Mouse (Mus musculus) megakaryocyte, embryonic 14.5 days (primary cell): ENCODE measurements around the gene Clasrp. TPM values are rescaled to one million over a fixed set of nuclear protein-coding genes. Genes with fewer than 3 reads are reported as not detected.

Experiments used
- H3K27me3 ChIP-seq: replicated peaks from 2 replicates; pipeline ENCODE3; 2012; ENCODE audit warnings: inconsistent platforms
- H3K36me3 ChIP-seq: replicated peaks from 2 replicates; pipeline ENCODE3; 2012; ENCODE audit warnings: low read length, inconsistent platforms, mixed read lengths
- H3K4me1 ChIP-seq: 2 replicates; pipeline ENCODE4 v1.6.1; 2012; ENCODE audit warnings: inconsistent platforms
- H3K4me3 ChIP-seq: replicated peaks from 2 replicates; pipeline ENCODE3; 2012; ENCODE audit warnings: moderate library complexity, mild to moderate bottlenecking, inconsistent platforms
- H3K9me3 ChIP-seq: 2 replicates; pipeline ENCODE4 v1.6.1; 2012; ENCODE audit warnings: inconsistent platforms
- FLI1 ChIP-seq: IDR thresholded peaks from 2 replicates; pipeline ENCODE4 v1.6.1; 2012; ENCODE audit warnings: low read length, inconsistent platforms, mixed read lengths
- GATA1 ChIP-seq: IDR thresholded peaks from 3 replicates; pipeline ENCODE4 v1.6.1; 2012; ENCODE audit warnings: mixed read lengths, low read length, inconsistent platforms, borderline replicate concordance
- polyA plus RNA-seq: library from polyadenylated mRNA; stranded (reverse); fragments of >175 nt; gene quantifications from 2 replicates; pipeline ENCODE4 v1.2.3, GENCODE M21; 2012; ENCODE audit warnings: low replicate concordance; ENCODE audit not compliant: insufficient read depth

The Clasrp gene
- polyA plus RNA-seq, 1 experiment, result 109 TPM

DNA sequence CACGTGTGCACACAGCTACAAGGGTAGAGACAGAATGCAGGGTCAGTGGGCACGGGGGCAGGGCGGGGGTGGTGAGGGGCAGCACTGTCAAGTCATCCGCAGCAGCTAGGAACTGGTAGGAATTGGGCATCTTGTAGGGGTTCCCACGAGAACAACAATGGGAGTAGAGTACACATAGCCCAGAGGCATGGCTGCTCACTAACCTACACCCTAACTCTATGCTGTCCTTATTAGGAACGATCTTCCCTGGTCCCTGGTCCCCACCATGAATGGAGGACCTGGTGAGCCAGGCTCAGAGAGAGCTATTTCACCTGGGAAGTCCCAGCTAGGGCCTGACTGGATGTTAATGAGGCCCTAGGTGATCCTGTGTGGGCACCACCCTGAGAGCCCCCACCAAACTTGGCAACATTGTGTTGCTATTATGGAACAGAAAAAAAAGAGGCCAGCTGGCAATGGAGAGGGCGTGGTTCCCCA, 62.6 kb downstream of the Clasrp start:
- no peaks in the 10 kb centered on the region for H3K27me3 ChIP-seq
- no peak for TF ChIP-seq FLI1
- no peak for TF ChIP-seq GATA1
- peaks cover 76% of the 10 kb centered on the region for H3K4me1 ChIP-seq
- H3K4me3 ChIP-seq, result no peak overlapping the region
- H3K36me3 ChIP-seq, result peaks cover 76% of the 10 kb centered on the region
- H3K9me3 ChIP-seq, result no peaks in the 10 kb centered on the region

DNA sequence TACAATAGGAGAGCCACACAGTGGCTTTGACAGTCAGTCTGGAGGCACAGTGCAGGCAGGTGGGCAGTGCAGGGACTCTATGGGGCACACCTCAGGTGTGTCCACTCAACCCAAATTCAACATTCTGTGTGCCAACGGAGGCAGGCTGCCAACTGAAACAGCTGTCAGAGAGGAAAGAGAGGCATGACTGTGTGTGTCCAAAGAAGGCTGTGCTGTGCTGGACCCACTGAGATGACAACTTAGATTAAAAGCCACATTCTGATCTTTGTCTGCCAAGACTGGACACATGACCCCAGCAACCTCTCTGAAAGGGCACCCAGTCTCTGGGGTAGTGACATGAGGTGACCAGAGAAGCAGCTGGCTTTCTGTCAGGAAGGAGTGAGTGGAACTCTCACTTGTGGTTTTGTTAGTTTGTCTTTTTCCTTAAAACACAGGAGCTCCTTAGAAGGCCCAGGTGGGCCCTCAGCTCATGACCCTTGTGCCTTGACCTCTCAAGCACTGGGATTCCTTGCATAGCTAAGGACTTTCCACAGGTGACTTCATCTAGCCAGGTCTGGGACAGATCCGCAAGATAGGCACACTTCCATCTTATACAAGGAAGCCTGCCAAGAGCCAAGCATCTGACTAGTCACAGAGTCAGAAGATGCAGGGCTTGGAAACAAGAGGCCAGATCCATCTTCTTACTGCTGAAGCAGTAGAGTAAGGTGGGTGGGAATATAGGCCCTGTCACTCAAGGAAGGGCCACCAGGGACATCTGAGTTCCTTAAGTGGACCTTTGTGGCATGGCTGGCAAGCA, 63.3 kb downstream of the Clasrp start:
- no peaks in the 10 kb centered on the region for H3K27me3 ChIP-seq
- no peak overlapping the region for H3K4me3 ChIP-seq
- peaks cover 80% of the 10 kb centered on the region for H3K36me3 ChIP-seq
- H3K4me1 ChIP-seq, result peaks cover 76% of the 10 kb centered on the region
- TF ChIP-seq FLI1 (no peak), GATA1 (no peak)
- no peaks in the 10 kb centered on the region for H3K9me3 ChIP-seq

DNA sequence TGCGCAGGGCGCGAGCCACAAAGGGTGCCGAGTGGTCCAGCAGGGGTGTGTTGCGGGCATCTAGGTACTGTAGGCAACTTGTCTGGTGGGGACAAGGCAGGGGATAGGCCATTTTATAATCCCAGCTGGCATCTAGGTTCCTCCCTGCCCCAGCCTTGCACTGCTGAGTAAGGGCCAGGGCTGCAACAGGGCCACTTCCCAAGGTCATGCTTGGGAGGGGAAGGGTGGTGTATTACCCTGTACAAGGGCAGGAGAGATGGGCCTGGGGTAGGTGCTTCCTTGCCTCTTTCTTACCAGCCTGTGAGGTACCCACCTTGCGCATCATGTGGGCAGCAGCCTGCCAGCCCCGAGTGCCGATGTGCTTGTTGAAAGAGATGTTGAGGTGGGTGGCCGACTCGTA, 69.6 kb downstream of the Clasrp start:
- TF ChIP-seq FLI1 (no peak), GATA1 (no peak)
- peaks cover 92% of the 10 kb centered on the region for H3K36me3 ChIP-seq

DNA sequence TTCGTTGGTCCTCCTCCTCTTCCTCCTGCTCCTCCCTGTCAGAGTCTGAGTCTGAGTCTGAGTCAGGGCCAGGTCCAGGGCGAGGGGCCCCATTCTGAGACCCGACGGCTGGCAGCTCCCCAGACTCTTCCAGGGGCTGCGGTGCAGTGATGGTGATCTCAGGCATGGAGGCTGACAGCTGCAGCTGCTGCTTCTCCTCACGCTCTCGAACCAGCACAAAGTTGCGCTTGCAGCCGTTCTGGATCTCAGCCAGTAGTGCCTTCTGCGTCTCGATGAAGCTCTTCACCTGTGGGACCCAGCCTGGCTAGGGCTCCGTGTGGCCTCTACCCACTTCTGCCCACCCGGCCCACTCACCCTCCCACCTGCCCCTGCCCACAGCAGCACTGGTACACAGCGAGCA, 72.0 kb downstream of the Clasrp start:
- TF ChIP-seq FLI1 (no peak), GATA1 (no peak)
- Histone ChIP-seq H3K4me3 (no peak overlapping the region), H3K9me3 (no peaks in the 10 kb centered on the region), H3K36me3 (peaks cover 91% of the 10 kb centered on the region), H3K27me3 (no peaks in the 10 kb centered on the region), H3K4me1 (peaks cover 31% of the 10 kb centered on the region)

More for the DNA sequence above, 69.6 kb downstream of the Clasrp start:
- Histone ChIP-seq H3K9me3 (no peaks in the 10 kb centered on the region), H3K27me3 (no peaks in the 10 kb centered on the region), H3K4me3 (no peak overlapping the region), H3K4me1 (peaks cover 43% of the 10 kb centered on the region)

DNA sequence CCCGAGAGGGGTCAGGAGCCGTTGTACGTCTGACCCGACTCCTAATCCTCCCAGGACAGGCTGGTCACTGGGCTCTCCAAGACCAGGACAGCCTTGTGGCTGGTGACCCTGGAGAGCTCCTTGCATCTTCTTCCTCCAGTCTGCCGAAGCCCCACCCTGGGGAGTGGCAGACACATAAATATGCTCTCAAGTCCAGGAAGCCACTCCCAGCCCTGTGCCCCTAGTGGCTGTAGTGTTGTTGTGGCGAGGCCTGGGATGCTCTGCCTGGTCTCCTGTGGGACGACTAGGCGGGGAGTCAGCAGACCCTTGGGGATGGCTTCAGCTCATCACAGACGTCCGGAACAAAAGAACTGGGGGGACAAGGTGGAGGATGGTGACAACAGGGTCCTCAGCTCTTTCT, 73.2 kb downstream of the Clasrp start:
- H3K36me3 ChIP-seq, result peaks cover 79% of the 10 kb centered on the region
- TF ChIP-seq FLI1 (no peak), GATA1 (no peak)

More for the DNA sequence above, 73.2 kb downstream of the Clasrp start:
- H3K4me3 ChIP-seq, result no peak overlapping the region
- peaks cover 26% of the 10 kb centered on the region for H3K4me1 ChIP-seq
- H3K27me3 ChIP-seq, result peaks cover 2% of the 10 kb centered on the region
- H3K9me3 ChIP-seq, result no peaks in the 10 kb centered on the region

Other genes with a start within 250 kb of the Clasrp start
- 13.3 and 50.4 TPM in 2 replicates for gene Cd3eap, start 245.0 kb downstream of the Clasrp start, polyA plus RNA-seq
- 21.5 and 54.3 TPM in 2 replicates for gene Ppp1r13l, start 244.7 kb downstream of the Clasrp start, polyA plus RNA-seq
- gene Ercc2, start 222.5 kb downstream of the Clasrp start, polyA plus RNA-seq, result 24.2 and 30.8 TPM in 2 replicates
- 1.3 TPM in 1 of 2 replicates, not detected in the other for gene Klc3, start 200.4 kb downstream of the Clasrp start, polyA plus RNA-seq
- gene Ckm, start 199.7 kb downstream of the Clasrp start, polyA plus RNA-seq, result 0.96 TPM in 1 of 2 replicates, not detected in the other
- 102 and 169 TPM in 2 replicates for gene Mark4, start 145.7 kb downstream of the Clasrp start, polyA plus RNA-seq
- gene Exoc3l2, start 141.2 kb downstream of the Clasrp start, polyA plus RNA-seq, result 40.8 and 53.6 TPM in 2 replicates
- gene Bloc1s3, start 96.1 kb downstream of the Clasrp start, polyA plus RNA-seq, result 5.5 and 6.5 TPM in 2 replicates
- 608 and 613 TPM in 2 replicates for gene Trappc6a, start 96.1 kb downstream of the Clasrp start, polyA plus RNA-seq
- gene Nkpd1, start 86.6 kb downstream of the Clasrp start, polyA plus RNA-seq, result 1.3 and 2.9 TPM in 2 replicates
- gene Ppp1r37, start 41.4 kb downstream of the Clasrp start, polyA plus RNA-seq, result 88.1 and 108 TPM in 2 replicates
- gene Zfp296, start 27.2 kb downstream of the Clasrp start, polyA plus RNA-seq, result 6.0 and 13.6 TPM in 2 replicates
- 30.5 and 69.9 TPM in 2 replicates for gene Gemin7, start 26.9 kb downstream of the Clasrp start, polyA plus RNA-seq
- gene Relb, start 25.0 kb upstream of the Clasrp start, polyA plus RNA-seq, result 14.8 and 22.5 TPM in 2 replicates
- gene Clptm1, start 60.5 kb upstream of the Clasrp start, polyA plus RNA-seq, result 153 and 336 TPM in 2 replicates
- 114 TPM in 1 of 2 replicates, not detected in the other for gene Apoc2, start 73.5 kb upstream of the Clasrp start, polyA plus RNA-seq
- gene Gm44805, start 76.9 kb upstream of the Clasrp start, polyA plus RNA-seq, result not detected in 2 replicates
- gene Apoc4, start 77.0 kb upstream of the Clasrp start, polyA plus RNA-seq, result 7.1 and 10.7 TPM in 2 replicates
- gene Apoc1, start 88.2 kb upstream of the Clasrp start, polyA plus RNA-seq, result 31.2 and 454 TPM in 2 replicates
- 302 and 6,452 TPM in 2 replicates for gene Apoe, start 94.7 kb upstream of the Clasrp start, polyA plus RNA-seq
- 129 and 184 TPM in 2 replicates for gene Tomm40, start 111.0 kb upstream of the Clasrp start, polyA plus RNA-seq
- 4.0 and 6.8 TPM in 2 replicates for gene Nectin2, start 146.0 kb upstream of the Clasrp start, polyA plus RNA-seq
- 0.58 and 1.6 TPM in 2 replicates for gene Bcam, start 166.5 kb upstream of the Clasrp start, polyA plus RNA-seq
- gene Cblc, start 192.3 kb upstream of the Clasrp start, polyA plus RNA-seq, result not detected in 2 replicates
- gene Bcl3, start 218.3 kb upstream of the Clasrp start, polyA plus RNA-seq, result 183 and 210 TPM in 2 replicates
- gene Gm19345, start 247.5 kb upstream of the Clasrp start, polyA plus RNA-seq, result 0.12 TPM in 1 of 2 replicates, not detected in the other